Mouse (Mus musculus): ENCODE measurements at regions not wholly inside any gene's neighbourhood (a gene's known extent, or its start where the extent isn't known, plus 50 kb on each side); places are given as distances from the start of the nearest gene placed in this dataset.
"Not testable (repeated sequence)": the region's sequence is repeated elsewhere in the genome, so short reads cannot be mapped to it uniquely, and the experiment has no call there.

- Histone ChIP-seq H3K4me2 (no peak overlapping the region), H3K4me3 (no peak overlapping the region), H3K27me3 (no peaks in the 10 kb centered on the region), H3K4me1 (no peaks in the 10 kb centered on the region), H3K9ac (no peak overlapping the region), H3K27ac (no peak overlapping the region), H3K36me3 (ENCODE audit: poor library complexity, severe bottlenecking) (no peaks in the 10 kb centered on the region), H3K9me3 (replicated peaks) (no peaks in the 10 kb centered on the region)
- WGBS = 77% methylated on average over 1 of the region's 1 CpGs
- peak; percentile 51; the same call in 1 of the 2 replicates for ATAC-seq
Measured at GRCm38 (mm10) chr13:26424513-26424912, 345.5 kb downstream of the Hdgfl1 start.

DNA sequence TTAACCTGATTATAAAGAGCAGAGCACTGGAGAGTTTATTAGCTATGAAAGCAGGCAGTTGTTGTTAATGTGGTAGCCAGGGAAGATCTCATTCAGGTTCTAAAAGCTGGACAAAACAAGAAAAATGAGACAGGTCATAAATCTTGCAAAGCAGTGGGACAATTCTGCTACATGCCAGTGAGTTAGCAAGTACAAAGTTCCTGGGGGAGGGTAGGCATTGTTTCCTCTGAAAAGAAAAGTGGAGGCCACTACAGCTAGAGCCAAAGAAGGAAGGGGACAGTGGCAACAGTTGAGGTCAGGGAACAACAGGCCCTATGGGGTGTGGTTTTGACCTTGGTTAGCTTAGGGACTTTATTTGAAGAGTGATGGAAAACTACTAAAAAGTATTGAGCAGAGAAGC lies 364.2 kb downstream of the Hdgfl1 start:
- H3K36me3 ChIP-seq (ENCODE audit: poor library complexity, severe bottlenecking) = no peaks in the 10 kb centered on the region
- no peaks in the 10 kb centered on the region for H3K4me1 ChIP-seq
- no peaks in the 10 kb centered on the region for H3K27me3 ChIP-seq
- H3K27ac ChIP-seq = no peak overlapping the region
- H3K9me3 ChIP-seq (replicated peaks) = no peaks in the 10 kb centered on the region
- no peak overlapping the region for H3K4me2 ChIP-seq
- no peak overlapping the region for H3K9ac ChIP-seq
- ATAC-seq = no peak
- H3K4me3 ChIP-seq = no peak overlapping the region

- no peak overlapping the region for H3K9ac ChIP-seq
- H3K4me1 ChIP-seq = no peaks in the 10 kb centered on the region
- H3K36me3 ChIP-seq (ENCODE audit: poor library complexity, severe bottlenecking) = no peaks in the 10 kb centered on the region
- H3K9me3 ChIP-seq (replicated peaks) = no peaks in the 10 kb centered on the region
- H3K4me2 ChIP-seq = no peak overlapping the region
- H3K27ac ChIP-seq = no peak overlapping the region
- no peaks in the 10 kb centered on the region for H3K27me3 ChIP-seq
- 79% methylated on average over 2 of the region's 2 CpGs for WGBS
- no peak for ATAC-seq
- no peak overlapping the region for H3K4me3 ChIP-seq
Measured at GRCm38 (mm10) chr13:26404707-26405106, 365.3 kb downstream of the Hdgfl1 start.

DNA sequence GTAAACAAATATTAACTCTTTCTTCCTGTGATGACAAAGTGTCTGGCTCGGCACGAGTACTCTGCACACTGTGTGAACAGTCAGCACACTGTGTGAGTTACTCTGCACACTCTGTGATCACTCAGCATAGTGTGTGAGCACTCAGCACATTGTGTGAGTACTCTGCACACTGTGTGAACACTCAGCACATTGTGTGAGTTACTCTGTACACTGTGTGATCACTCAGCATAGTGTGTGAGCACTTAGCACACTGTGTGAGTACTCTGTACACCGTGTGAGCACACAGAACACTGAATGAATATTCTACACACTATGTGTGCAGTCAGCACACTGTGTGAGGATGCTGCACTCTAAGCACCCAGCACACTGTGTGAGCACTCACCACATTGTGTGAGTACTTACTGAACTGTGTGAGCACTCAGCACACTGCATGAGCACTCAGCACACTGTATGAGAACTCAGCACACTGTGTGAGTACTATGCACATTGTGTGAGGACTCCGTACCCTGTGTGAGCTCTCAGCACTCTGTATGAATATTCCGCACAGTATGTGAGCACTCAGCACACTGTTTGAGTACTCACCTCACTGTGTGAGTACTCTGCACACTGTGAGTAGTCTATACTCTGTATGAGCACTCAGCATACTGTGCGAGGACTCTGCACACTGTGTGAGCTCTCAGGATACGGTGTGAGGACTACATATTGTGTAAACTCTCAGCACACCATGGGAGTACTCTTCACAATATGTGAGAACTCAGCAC lies 381.9 kb downstream of the Hdgfl1 start:
- Histone ChIP-seq H3K27me3 (no peaks in the 10 kb centered on the region), H3K9ac (no peak overlapping the region), H3K4me2 (no peak overlapping the region), H3K9me3 (replicated peaks) (no peaks in the 10 kb centered on the region), H3K4me3 (no peak overlapping the region), H3K4me1 (no peaks in the 10 kb centered on the region), H3K36me3 (ENCODE audit: poor library complexity, severe bottlenecking) (no peaks in the 10 kb centered on the region), H3K27ac (no peak overlapping the region)
- WGBS = 90% methylated on average over 7 of the region's 7 CpGs
- ATAC-seq = peak; percentile 30; the same call in 1 of the 2 replicates

DNA sequence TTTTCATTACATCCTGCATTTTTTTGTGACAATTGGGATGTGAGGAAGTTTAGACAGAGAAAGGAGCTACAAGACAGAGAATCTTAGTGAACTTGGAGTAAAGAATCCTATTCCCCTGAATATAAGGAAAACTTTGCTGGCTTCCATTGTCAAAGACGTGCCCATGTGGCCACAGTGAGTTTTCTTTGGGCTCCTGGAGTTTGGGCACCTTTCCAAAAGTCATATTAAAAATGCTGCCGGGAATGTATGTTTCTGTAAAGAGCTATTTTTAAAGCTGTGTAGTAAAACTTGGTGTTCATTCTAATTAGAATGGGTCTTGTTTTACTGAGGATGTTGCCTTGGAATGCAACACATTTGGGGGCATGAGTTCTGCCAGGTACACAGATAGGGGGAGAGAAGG lies 387.3 kb downstream of the Hdgfl1 start:
- Histone ChIP-seq H3K9me3 (replicated peaks) (no peaks in the 10 kb centered on the region), H3K27me3 (no peaks in the 10 kb centered on the region), H3K4me2 (no peak overlapping the region), H3K27ac (no peak overlapping the region), H3K4me1 (no peaks in the 10 kb centered on the region), H3K36me3 (ENCODE audit: poor library complexity, severe bottlenecking) (no peaks in the 10 kb centered on the region), H3K4me3 (no peak overlapping the region), H3K9ac (no peak overlapping the region)
- no peak for ATAC-seq
- WGBS = 70% methylated on average over 2 of the region's 2 CpGs

GRCm38 (mm10) chr13:26382154-26382553 lies 387.8 kb downstream of the Hdgfl1 start:
- Histone ChIP-seq H3K27me3 (no peaks in the 10 kb centered on the region), H3K4me2 (no peak overlapping the region), H3K4me3 (no peak overlapping the region), H3K27ac (no peak overlapping the region), H3K9me3 (replicated peaks) (no peaks in the 10 kb centered on the region), H3K36me3 (ENCODE audit: poor library complexity, severe bottlenecking) (no peaks in the 10 kb centered on the region), H3K9ac (no peak overlapping the region), H3K4me1 (no peaks in the 10 kb centered on the region)
- no peak for ATAC-seq
- 95% methylated on average over 2 of the region's 2 CpGs for WGBS

DNA sequence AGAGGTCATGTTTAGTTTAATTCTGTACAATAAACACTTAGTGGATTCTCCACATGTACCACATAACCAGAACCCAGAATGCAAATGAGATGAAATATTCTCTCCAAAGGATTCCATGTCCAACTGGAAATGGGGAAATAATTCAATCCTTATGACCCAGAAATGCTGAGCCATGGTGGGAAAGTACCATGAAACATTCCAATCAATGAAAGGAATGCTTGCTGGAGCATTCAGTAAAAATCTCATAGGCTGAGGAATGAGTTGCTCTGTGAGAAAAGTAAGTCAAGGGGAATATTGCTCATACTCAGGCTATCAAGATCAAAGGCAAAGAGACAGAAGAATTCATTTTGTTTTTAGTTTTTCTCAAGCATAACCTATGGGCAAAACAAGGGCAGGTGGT lies 394.4 kb downstream of the Hdgfl1 start:
- Histone ChIP-seq H3K9ac (no peak overlapping the region), H3K27ac (no peak overlapping the region), H3K9me3 (replicated peaks) (no peaks in the 10 kb centered on the region), H3K27me3 (no peaks in the 10 kb centered on the region), H3K36me3 (ENCODE audit: poor library complexity, severe bottlenecking) (no peaks in the 10 kb centered on the region), H3K4me1 (no peaks in the 10 kb centered on the region), H3K4me2 (no peak overlapping the region), H3K4me3 (no peak overlapping the region)
- no peak for ATAC-seq

DNA sequence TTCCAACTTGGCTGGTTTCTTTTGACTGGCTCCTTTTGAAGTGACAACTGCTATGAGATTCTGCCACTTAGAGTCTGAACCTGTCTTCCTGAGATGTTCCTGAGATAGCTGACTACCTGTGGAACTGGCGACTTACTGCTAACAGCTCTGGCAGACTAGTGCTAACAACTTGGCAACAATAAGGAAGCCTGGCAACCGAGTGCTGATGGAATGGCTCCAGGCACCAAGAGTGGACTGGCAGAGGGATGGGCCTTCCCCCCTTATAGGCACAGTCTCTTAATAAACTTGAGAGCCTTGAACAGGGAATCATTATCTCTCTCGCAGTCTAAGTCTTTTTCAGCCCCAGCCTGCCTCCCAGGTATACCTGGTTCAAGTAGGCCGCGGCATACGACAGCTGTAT lies 404.1 kb downstream of the Hdgfl1 start:
- not testable (repeated sequence) for H3K9me3 ChIP-seq (replicated peaks); H3K27me3 ChIP-seq; H3K36me3 ChIP-seq (ENCODE audit: poor library complexity, severe bottlenecking); H3K9ac ChIP-seq; H3K4me2 ChIP-seq; ATAC-seq; H3K4me1 ChIP-seq; H3K27ac ChIP-seq; H3K4me3 ChIP-seq
- WGBS = 93% methylated on average over 6 of the region's 6 CpGs

GRCm38 (mm10) chr13:26356341-26356740 lies 413.6 kb downstream of the Hdgfl1 start:
- ATAC-seq = no peak
- H3K4me2 ChIP-seq = no peak overlapping the region
- WGBS = 68% methylated on average over 3 of the region's 3 CpGs
- no peaks in the 10 kb centered on the region for H3K9me3 ChIP-seq (replicated peaks)
- H3K27ac ChIP-seq = no peak overlapping the region
- H3K9ac ChIP-seq = no peak overlapping the region
- no peak overlapping the region for H3K4me3 ChIP-seq
- no peaks in the 10 kb centered on the region for H3K4me1 ChIP-seq
- H3K36me3 ChIP-seq (ENCODE audit: poor library complexity, severe bottlenecking) = no peaks in the 10 kb centered on the region
- H3K27me3 ChIP-seq = no peaks in the 10 kb centered on the region

- Histone ChIP-seq H3K4me1 (no peaks in the 10 kb centered on the region), H3K9me3 (replicated peaks) (no peaks in the 10 kb centered on the region), H3K27ac (no peak overlapping the region), H3K9ac (no peak overlapping the region), H3K4me3 (no peak overlapping the region), H3K4me2 (no peak overlapping the region), H3K27me3 (no peaks in the 10 kb centered on the region), H3K36me3 (ENCODE audit: poor library complexity, severe bottlenecking) (no peaks in the 10 kb centered on the region)
- no peak for ATAC-seq
Measured at GRCm38 (mm10) chr13:26354421-26354820, 415.5 kb downstream of the Hdgfl1 start.

DNA sequence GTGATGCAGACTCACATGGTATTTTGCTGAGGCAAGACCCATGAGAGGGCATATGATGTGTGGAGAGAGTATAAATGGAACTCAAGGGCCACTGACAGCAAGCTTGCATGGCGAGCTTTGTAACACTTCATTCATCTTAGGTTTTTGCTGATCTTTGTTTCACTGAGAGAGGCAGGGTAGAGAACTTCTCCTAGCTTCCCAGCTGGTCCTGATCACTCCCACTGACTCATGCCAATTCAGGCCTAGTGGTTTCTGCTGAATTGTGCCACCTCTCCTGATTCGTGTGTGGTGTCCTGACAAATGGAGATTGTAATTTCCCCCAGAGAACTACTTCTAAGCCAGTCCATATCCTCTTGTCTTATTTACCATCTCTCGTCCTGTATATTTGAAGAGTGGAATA lies 419.5 kb downstream of the Hdgfl1 start:
- H3K36me3 ChIP-seq (ENCODE audit: poor library complexity, severe bottlenecking) = no peaks in the 10 kb centered on the region
- no peaks in the 10 kb centered on the region for H3K9me3 ChIP-seq (replicated peaks)
- H3K27ac ChIP-seq = no peak overlapping the region
- 92% methylated on average over 3 of the region's 3 CpGs for WGBS
- H3K4me1 ChIP-seq = no peaks in the 10 kb centered on the region
- no peak overlapping the region for H3K4me3 ChIP-seq
- H3K27me3 ChIP-seq = no peaks in the 10 kb centered on the region
- H3K4me2 ChIP-seq = no peak overlapping the region
- no peak for ATAC-seq
- no peak overlapping the region for H3K9ac ChIP-seq

DNA sequence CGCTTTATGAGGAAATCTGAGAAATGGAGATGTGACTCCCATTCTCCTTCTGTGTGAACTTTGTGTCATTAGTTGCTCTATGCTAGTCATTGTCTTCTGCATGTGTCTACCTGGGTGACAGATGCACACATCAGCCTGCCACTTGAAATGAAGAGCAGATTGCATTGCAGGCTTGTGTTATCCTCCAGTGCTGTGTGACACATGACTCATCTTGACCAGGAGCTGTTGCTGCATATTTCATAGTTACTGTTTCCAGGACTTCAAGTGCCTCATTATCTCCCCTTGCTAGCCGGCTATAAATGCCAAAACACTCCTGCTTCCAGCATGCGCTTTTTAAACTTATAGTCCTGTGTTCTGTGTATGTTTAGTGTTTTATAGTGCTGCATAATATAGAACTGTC lies 431.2 kb downstream of the Hdgfl1 start:
- no peaks in the 10 kb centered on the region for H3K4me1 ChIP-seq
- H3K27ac ChIP-seq = no peak overlapping the region
- H3K27me3 ChIP-seq = no peaks in the 10 kb centered on the region
- H3K4me2 ChIP-seq = no peak overlapping the region
- H3K9me3 ChIP-seq (replicated peaks) = no peaks in the 10 kb centered on the region
- ATAC-seq = no peak
- 75% methylated on average over 3 of the region's 3 CpGs for WGBS
- no peaks in the 10 kb centered on the region for H3K36me3 ChIP-seq (ENCODE audit: poor library complexity, severe bottlenecking)
- H3K9ac ChIP-seq = no peak overlapping the region
- H3K4me3 ChIP-seq = no peak overlapping the region

- no peaks in the 10 kb centered on the region for H3K36me3 ChIP-seq (ENCODE audit: poor library complexity, severe bottlenecking)
- no peak overlapping the region for H3K27ac ChIP-seq
- WGBS = 86% methylated on average over 3 of the region's 3 CpGs
- H3K4me2 ChIP-seq = no peak overlapping the region
- no peak for ATAC-seq
- H3K4me1 ChIP-seq = no peaks in the 10 kb centered on the region
- H3K27me3 ChIP-seq = no peaks in the 10 kb centered on the region
- no peak overlapping the region for H3K4me3 ChIP-seq
- H3K9me3 ChIP-seq (replicated peaks) = no peaks in the 10 kb centered on the region
- H3K9ac ChIP-seq = no peak overlapping the region
Measured at GRCm38 (mm10) chr13:26325066-26325465, 444.9 kb downstream of the Hdgfl1 start.

All from forebrain, embryonic 13.5 days (tissue).